Mouse (Mus musculus): Measurements from ENCODE around the gene Rmnd5b.
"Not testable (repeated sequence)": the region's sequence is repeated elsewhere in the genome, so short reads cannot be mapped to it uniquely, and the experiment has no call there.

Gene Rmnd5b

GRCm38 (mm10) chr11:51635525-51636322 is at the start of gene Rmnd5b:
Gene Rmnd5b (minus strand): TSS chr11:51635896.
- peak; percentile 95 to 97 for DNase-seq (ENCODE audit: low spot score in 2 of 2)

DNA sequence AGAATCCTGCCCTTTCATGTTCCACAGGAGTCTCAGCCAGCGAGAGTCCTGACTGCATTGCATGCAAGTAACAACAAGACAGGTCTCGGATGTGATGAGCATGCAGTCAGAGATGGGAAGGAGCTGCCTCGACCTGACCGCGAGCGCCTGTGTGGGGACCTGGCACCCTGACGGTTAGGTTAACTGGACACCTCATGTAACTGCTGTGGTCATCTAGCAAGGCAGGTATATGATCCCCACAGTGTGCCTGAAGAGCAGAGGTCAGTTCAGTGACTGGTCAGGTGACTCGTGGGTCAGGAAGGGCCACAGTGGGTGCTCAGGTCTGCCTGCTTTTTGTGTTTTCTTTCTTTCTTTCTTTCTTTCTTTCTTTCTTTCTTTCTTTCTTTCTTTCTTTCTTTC is 46.3 kb upstream of the Rmnd5b start:
- no peak for DNase-seq (ENCODE audit: low spot score in 2 of 2)

GRCm38 (mm10) chr11:51681324-51681975 is 45.8 kb upstream of the Rmnd5b start:
- peak; percentile 87 to 95 for DNase-seq (ENCODE audit: low spot score in 2 of 2)

GRCm38 (mm10) chr11:51679466-51679865 is 43.8 kb upstream of the Rmnd5b start:
- no peak for DNase-seq (ENCODE audit: low spot score in 2 of 2)

DNA sequence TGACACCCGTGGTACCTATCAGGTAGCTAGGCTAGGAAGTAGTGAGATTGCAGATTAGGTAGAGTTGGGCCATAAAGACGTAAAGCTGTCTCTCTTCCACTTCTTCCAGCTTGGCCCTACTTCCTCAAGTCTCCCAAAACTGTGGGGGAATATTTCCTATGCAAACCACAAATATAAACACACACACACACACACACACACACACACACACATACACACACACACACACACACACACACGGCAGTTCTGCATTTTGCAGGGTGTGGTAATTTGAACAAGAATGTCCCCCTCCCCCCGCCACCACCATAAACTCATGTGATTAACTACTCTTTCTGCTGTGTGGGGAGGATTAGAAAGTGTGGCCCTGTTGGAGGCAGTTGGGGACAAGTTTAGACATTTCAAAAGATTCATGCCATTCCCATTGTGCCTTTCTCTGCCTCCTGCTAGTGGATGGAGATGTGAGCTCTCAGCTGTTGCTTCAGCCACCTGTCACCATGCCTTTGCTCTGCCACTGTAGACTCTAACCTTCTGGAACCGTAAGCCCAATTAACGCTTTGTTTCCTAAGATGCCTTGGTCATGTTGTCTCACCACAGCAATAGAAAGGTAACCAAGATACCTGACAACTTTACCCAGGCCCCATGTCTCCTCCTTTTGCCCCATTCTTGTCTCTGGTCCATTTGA is 42.2 kb upstream of the Rmnd5b start:
- DNase-seq (ENCODE audit: low spot score in 2 of 2): no peak

GRCm38 (mm10) chr11:51675386-51675785 is 39.7 kb upstream of the Rmnd5b start:
- DNase-seq (ENCODE audit: low spot score in 2 of 2): no peak

GRCm38 (mm10) chr11:51673291-51673690 is 37.6 kb upstream of the Rmnd5b start:
- no peak for DNase-seq (ENCODE audit: low spot score in 2 of 2)

GRCm38 (mm10) chr11:51671376-51671775 is 35.7 kb upstream of the Rmnd5b start:
- no peak for DNase-seq (ENCODE audit: low spot score in 2 of 2)

GRCm38 (mm10) chr11:51670846-51671245 is 35.1 kb upstream of the Rmnd5b start:
- no peak for DNase-seq (ENCODE audit: low spot score in 2 of 2)

GRCm38 (mm10) chr11:51664747-51665146 is 29.1 kb upstream of the Rmnd5b start:
- not testable (repeated sequence) for DNase-seq (ENCODE audit: low spot score in 2 of 2)

- DNase-seq (ENCODE audit: low spot score in 2 of 2): no peak
Measured at GRCm38 (mm10) chr11:51662632-51663031, 26.9 kb upstream of the Rmnd5b start.

GRCm38 (mm10) chr11:51661867-51662365 is 26.2 kb upstream of the Rmnd5b start:
- DNase-seq (ENCODE audit: low spot score in 2 of 2): no peak

DNA sequence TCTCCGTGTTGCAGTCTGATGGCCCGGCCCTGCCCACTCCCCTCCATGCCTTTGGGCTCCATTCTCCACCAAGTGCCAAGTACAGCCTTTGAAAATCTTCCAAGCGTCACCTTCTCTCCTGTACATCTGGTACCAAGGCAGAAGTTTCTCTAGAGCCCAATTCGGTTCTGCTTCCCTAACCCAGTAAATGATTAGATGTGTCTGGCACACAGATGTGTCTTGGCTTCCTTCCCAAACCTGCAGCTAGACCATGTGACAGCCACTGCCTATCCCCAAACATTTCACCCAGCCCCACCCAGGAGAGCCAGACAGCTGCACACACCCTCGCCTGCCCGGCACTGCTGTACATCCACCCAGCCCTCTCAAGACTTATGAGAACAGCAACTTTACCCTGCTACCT is 23.0 kb upstream of the Rmnd5b start:
- no peak for DNase-seq (ENCODE audit: low spot score in 2 of 2)

GRCm38 (mm10) chr11:51658291-51658690 is 22.6 kb upstream of the Rmnd5b start:
- DNase-seq (ENCODE audit: low spot score in 2 of 2): no peak

GRCm38 (mm10) chr11:51656798-51657521 is 21.3 kb upstream of the Rmnd5b start:
- no peak for DNase-seq (ENCODE audit: low spot score in 2 of 2)

DNA sequence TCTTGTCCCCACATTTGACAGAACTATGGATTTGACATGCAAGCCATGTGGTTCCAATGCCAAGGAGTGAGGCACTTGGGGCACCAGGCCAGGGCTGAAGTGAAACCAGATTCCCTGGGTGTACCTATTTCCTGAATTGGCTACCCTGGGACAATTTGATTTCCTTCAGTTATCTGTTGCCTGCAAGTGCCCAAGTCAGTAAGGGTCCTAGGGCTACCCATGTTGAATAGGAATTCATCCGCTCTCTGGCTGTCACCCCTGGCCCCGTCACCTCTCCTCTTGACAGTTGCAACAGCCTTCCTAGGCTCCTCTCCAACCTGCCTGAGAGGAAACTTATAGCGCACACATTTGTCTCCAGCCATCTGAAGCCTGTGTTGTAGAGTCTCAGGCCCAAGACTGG is 19.2 kb upstream of the Rmnd5b start:
- no peak for DNase-seq (ENCODE audit: low spot score in 2 of 2)

DNA sequence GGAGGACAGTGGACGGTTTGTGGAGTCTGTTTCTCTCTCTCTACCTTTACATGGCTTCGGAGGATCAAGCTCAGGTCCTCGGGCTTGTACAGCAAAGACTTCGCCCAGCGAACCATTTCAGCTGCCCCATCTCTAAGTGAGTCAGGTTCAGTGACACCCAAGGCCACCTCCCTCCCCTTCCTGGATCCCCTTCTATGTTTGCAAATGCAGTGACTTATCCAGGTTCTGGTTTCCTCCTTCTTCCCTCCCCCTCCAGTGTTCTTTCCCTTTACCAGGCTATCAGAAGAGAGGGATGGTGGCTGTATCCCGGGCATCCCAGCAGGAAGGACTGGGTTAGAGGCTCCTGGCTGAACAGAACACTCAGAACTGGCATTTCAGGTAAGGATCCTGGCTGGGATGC is 18.0 kb upstream of the Rmnd5b start:
- no peak for DNase-seq (ENCODE audit: low spot score in 2 of 2)

GRCm38 (mm10) chr11:51652889-51653418 is 17.3 kb upstream of the Rmnd5b start:
- no peak for DNase-seq (ENCODE audit: low spot score in 2 of 2)

DNA sequence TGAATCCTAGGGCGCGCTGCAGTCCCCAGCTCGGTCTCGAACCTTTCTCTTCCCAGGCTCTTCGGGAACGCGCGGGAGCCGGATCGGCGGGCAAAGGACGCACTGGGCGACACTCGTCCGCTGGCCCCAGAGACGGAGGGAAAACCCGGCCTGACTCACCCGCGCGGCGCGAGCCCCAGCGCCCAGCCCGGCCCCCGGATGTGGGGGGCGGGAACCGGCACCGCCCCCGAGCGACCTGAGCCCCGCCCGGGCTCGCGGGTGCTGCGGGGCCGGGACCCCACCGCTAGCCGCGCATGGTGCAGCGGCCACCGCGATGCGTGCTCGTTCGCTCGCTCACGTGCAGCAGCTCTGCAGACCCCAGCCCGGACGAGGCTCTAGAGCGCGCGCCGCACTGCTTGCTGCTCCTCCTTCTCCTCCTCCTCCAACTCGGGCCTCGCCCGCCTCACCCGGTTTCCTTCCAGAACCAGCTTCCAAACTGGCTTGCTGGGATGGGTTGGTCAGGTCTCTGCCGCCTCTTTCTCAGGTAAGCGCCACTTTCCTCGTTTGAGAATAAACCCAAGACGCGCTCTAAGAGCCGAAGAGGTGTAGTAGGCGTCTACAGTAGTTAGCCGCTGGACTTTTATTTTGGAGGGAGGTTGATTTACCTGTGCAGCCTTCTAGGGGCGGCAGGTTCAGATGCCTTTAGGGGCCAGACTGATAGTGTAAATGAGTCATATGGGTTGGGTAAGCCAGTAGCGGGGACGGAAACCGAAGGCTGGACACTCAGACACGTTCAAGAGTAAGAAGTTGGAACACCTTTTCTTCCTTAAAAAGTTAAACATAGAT is 15.2 kb upstream of the Rmnd5b start, which contains the start of the genes N4bp3 and D930048N14Rik:
N4bp3 (minus strand) TSS at position 152 of the 825 bp plus-strand sequence.
D930048N14Rik (plus strand) TSS at position 264 of the 825 bp plus-strand sequence.
- no peak for DNase-seq (ENCODE audit: low spot score in 2 of 2)

GRCm38 (mm10) chr11:51650261-51650660 is 14.6 kb upstream of the Rmnd5b start:
- no peak for DNase-seq (ENCODE audit: low spot score in 2 of 2)

DNA sequence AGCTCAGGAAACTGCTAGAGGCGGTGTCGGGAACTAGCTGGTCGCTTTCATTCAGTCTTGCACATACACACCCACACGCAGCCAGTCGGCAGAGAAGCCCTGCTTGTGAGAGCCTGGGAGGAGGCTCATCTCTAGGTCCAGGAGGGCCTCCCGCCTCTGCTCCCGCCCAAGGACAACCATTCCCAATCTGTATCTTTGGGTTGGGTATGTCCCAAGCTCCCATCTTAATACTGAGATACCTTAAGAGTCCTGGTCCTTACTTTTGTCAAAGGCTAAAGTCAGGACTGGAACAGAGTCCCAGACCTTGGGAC is 14.1 kb upstream of the Rmnd5b start:
- DNase-seq (ENCODE audit: low spot score in 2 of 2): peak; percentile 47 to 48

All from right cerebral cortex, adult 2 months (tissue).